Mouse (Mus musculus): ENCODE results near the gene Slc44a5.

DNA sequence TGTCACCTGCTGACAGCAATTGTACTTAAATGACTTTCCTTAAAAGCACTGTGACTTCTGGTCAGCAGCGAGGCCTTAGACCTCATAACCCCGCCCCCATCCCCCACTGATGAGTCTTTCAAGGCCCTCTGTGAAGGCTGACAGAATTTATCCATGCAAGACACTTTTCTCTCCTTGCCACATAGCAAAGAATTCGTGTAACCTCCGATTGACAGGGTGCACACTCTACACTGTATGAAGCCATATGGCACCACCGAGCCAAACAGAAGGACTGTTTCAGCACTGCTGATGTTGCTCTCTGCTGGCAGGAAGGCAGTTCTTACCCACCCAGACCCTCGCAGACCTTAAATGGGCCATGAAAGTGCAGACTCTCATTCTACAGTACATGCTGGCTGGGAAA lies 1.8 kb downstream of the Slc44a5 start:
- TF ChIP-seq POLR2A (IDR thresholded peaks at IDR 0.05; ENCODE audit: insufficient read depth, low read length) (no peak), CTCF (IDR thresholded peaks at IDR 0.05; ENCODE audit: low read depth, low read length) (no peak)

Measured in ES-Bruce4 (cell line).